Mouse (Mus musculus) intestine, embryonic 15.5 days (tissue): ENCODE results near the gene Dgkz. TPM values are rescaled to one million over a fixed set of nuclear protein-coding genes. Genes with fewer than 3 reads are reported as not detected.
A peak's percentile ranks its signal among the peaks of the same experiment; 100 is the strongest.

ENCODE experiments used
- ATAC-seq: fragments of 200-750 bp; cut with Nextera tagmentation; 2 replicates; pipeline ENCODE4 v1.8.0; 2017; ENCODE audit warnings: moderate TSS enrichment, moderate library complexity
- H3K27ac ChIP-seq: fragments of 300-500 bp; sonication (generic); 2 replicates; pipeline ENCODE4 v1.5.1; 2015; ENCODE audit warnings: mild to moderate bottlenecking, inconsistent platforms
- H3K27me3 ChIP-seq: fragments of 300-500 bp; sonication (generic); replicated peaks from 2 replicates; pipeline ENCODE4 v1.6.1; 2015; ENCODE audit warnings: inconsistent platforms
- H3K36me3 ChIP-seq: fragments of 300-500 bp; sonication (generic); 2 replicates; pipeline ENCODE4 v1.6.1; 2015; ENCODE audit warnings: inconsistent platforms
- H3K4me1 ChIP-seq: fragments of 300-500 bp; sonication (generic); replicated peaks from 2 replicates; pipeline ENCODE4 v1.6.1; 2015; ENCODE audit warnings: inconsistent platforms
- H3K4me2 ChIP-seq: fragments of 300-500 bp; sonication (generic); replicated peaks from 2 replicates; pipeline ENCODE4 v1.6.1; 2015; ENCODE audit warnings: mild to moderate bottlenecking, inconsistent platforms
- H3K4me3 ChIP-seq: fragments of 300-500 bp; sonication (generic); replicated peaks from 2 replicates; pipeline ENCODE4 v1.5.1; 2015; ENCODE audit warnings: inconsistent platforms
- H3K9ac ChIP-seq: fragments of 300-500 bp; sonication (generic); 2 replicates; pipeline ENCODE4 v1.6.1; 2015; ENCODE audit warnings: inconsistent platforms
- H3K9me3 ChIP-seq: fragments of 300-500 bp; sonication (generic); 2 replicates; pipeline ENCODE4 v1.6.1; 2016; ENCODE audit warnings: inconsistent platforms
- WGBS: fragments of 180-500 bp; shearing (Covaris S2); methylation state at CpG from one replicate; pipeline ENCODE4 v1.1.7; 2015; 5-methylcytosine and 5-hydroxymethylcytosine counted together
- polyA plus RNA-seq: library from polyadenylated mRNA; unstranded; fragments of >200 nt; fragmentation: Nextera tagmentation; extraction: Ambion mirVana; gene quantifications from 2 replicates; pipeline ENCODE4 v1.2.1, GENCODE M21; 2015

The Dgkz gene
- polyA plus RNA-seq, result 60.3 and 76.1 TPM in 2 replicates

- peak; percentile 9; the same call in 1 of the 2 replicates for ATAC-seq
- peak within 1 kb of the TSS; percentile 39 for H3K4me3 ChIP-seq
- H3K9ac ChIP-seq, result peak within 1 kb of the TSS; percentile 41
- peaks cover 31% of the 10 kb centered on the region for H3K27me3 ChIP-seq
- H3K27ac ChIP-seq, result no peak within 1 kb of the TSS
- no peaks in the 10 kb centered on the region for H3K36me3 ChIP-seq
- peaks cover 47% of the 10 kb centered on the region for H3K4me1 ChIP-seq
- WGBS, result 3% methylated on average over 79 of the region's 79 CpGs
- H3K4me2 ChIP-seq, result peak within 1 kb of the TSS; percentile 80
- no peaks in the 10 kb centered on the region for H3K9me3 ChIP-seq
Observed at GRCm38 (mm10) chr2:91975581-91976541, at the start of gene Dgkz. Gene Dgkz (minus strand): TSS chr2:91975864.

- no peak overlapping the region for H3K4me2 ChIP-seq
- no peak overlapping the region for H3K27ac ChIP-seq
- ATAC-seq, result no peak
- WGBS, result 89% methylated on average over 2 of the region's 2 CpGs
- H3K36me3 ChIP-seq, result no peaks in the 10 kb centered on the region
- H3K9ac ChIP-seq, result no peak overlapping the region
- no peaks in the 10 kb centered on the region for H3K27me3 ChIP-seq
- H3K9me3 ChIP-seq, result no peaks in the 10 kb centered on the region
- peaks cover 27% of the 10 kb centered on the region for H3K4me1 ChIP-seq
- no peak overlapping the region for H3K4me3 ChIP-seq
Observed at GRCm38 (mm10) chr2:92025202-92025601, 49.5 kb upstream of the Dgkz start.

DNA sequence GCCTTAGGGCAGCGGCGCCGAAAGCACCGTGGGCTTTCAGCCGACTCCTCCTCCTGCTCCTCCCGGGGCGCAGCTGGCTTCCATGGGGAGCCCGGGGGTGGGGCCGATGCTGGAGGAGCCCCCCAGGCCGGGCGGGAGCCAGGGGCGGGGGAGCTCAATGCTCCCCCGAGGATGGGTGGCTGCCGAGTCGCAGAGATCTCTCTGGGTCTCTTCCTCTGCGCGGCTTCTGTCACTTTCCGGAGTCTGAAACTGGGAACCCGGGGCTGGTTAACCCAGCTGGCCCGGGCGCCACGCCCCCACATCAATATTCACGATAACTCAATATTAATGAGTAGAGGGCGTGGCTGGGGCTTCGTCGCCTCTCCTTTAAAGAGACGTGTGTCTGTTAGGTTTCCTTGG is 48.6 kb upstream of the Dgkz start, which contains the start of gene Creb3l1:
TSS of gene Creb3l1 (minus strand) at position 229 of the 399 bp plus-strand sequence.
- under 1% methylated on average over 18 of the region's 27 CpGs for WGBS
- Histone ChIP-seq H3K36me3 (no peaks in the 10 kb centered on the region), H3K9me3 (no peaks in the 10 kb centered on the region), H3K4me1 (peaks cover 33% of the 10 kb centered on the region), H3K9ac (peak within 1 kb of the TSS; percentile 72), H3K27me3 (no peaks in the 10 kb centered on the region), H3K4me2 (peak within 1 kb of the TSS; percentile 95), H3K4me3 (peak within 1 kb of the TSS; percentile 74), H3K27ac (peak within 1 kb of the TSS; percentile 76)
- ATAC-seq, result peak; percentile 54

- 5% methylated on average over 48 of the region's 56 CpGs for WGBS
- H3K36me3 ChIP-seq, result no peaks in the 10 kb centered on the region
- peak; percentile 42 for ATAC-seq
- H3K9me3 ChIP-seq, result no peaks in the 10 kb centered on the region
- H3K4me3 ChIP-seq, result peak overlapping the region; percentile 74
- H3K27ac ChIP-seq, result peak overlapping the region; percentile 76
- H3K27me3 ChIP-seq, result no peaks in the 10 kb centered on the region
- peak overlapping the region; percentile 72 for H3K9ac ChIP-seq
- H3K4me1 ChIP-seq, result peaks cover 40% of the 10 kb centered on the region
- peak overlapping the region; percentile 95 for H3K4me2 ChIP-seq
Observed at GRCm38 (mm10) chr2:92023362-92024273, 48.0 kb upstream of the Dgkz start.

- Histone ChIP-seq H3K36me3 (no peaks in the 10 kb centered on the region), H3K27ac (peak overlapping the region; percentile 73), H3K4me1 (peaks cover 58% of the 10 kb centered on the region), H3K9ac (no peak overlapping the region), H3K27me3 (no peaks in the 10 kb centered on the region), H3K4me3 (peak overlapping the region; percentile 12; the same call in 1 of the 2 replicates), H3K9me3 (no peaks in the 10 kb centered on the region), H3K4me2 (peak overlapping the region; percentile 49)
- ATAC-seq, result peak; percentile 39
- 20% methylated on average over 4 of the region's 4 CpGs for WGBS
Observed at GRCm38 (mm10) chr2:92020676-92021265, 45.1 kb upstream of the Dgkz start.

GRCm38 (mm10) chr2:92017440-92017839 is 41.8 kb upstream of the Dgkz start:
- no peaks in the 10 kb centered on the region for H3K9me3 ChIP-seq
- ATAC-seq, result no peak
- 69% methylated on average over 1 of the region's 1 CpGs for WGBS
- no peak overlapping the region; the same call in 1 of the 2 replicates for H3K27ac ChIP-seq
- no peak overlapping the region for H3K9ac ChIP-seq
- H3K4me1 ChIP-seq, result peaks cover 63% of the 10 kb centered on the region
- no peaks in the 10 kb centered on the region for H3K27me3 ChIP-seq
- no peak overlapping the region for H3K4me3 ChIP-seq
- H3K4me2 ChIP-seq, result no peak overlapping the region
- H3K36me3 ChIP-seq, result no peaks in the 10 kb centered on the region

- WGBS, result 43% methylated on average over 3 of the region's 3 CpGs
- Histone ChIP-seq H3K4me2 (peak overlapping the region; percentile 22), H3K9me3 (no peaks in the 10 kb centered on the region), H3K36me3 (no peaks in the 10 kb centered on the region), H3K4me3 (no peak overlapping the region), H3K27ac (peak overlapping the region; percentile 51), H3K27me3 (no peaks in the 10 kb centered on the region), H3K9ac (no peak overlapping the region), H3K4me1 (peaks cover 63% of the 10 kb centered on the region)
- ATAC-seq, result peak; percentile 56
Observed at GRCm38 (mm10) chr2:92016981-92017380, 41.3 kb upstream of the Dgkz start.

GRCm38 (mm10) chr2:92014891-92015290 is 39.2 kb upstream of the Dgkz start:
- no peaks in the 10 kb centered on the region for H3K36me3 ChIP-seq
- no peaks in the 10 kb centered on the region for H3K9me3 ChIP-seq
- no peak for ATAC-seq
- no peak overlapping the region for H3K4me2 ChIP-seq
- 80% methylated on average over 5 of the region's 5 CpGs for WGBS
- H3K27ac ChIP-seq, result no peak overlapping the region
- H3K4me3 ChIP-seq, result no peak overlapping the region
- H3K9ac ChIP-seq, result no peak overlapping the region
- peaks cover 48% of the 10 kb centered on the region for H3K4me1 ChIP-seq
- no peaks in the 10 kb centered on the region for H3K27me3 ChIP-seq

GRCm38 (mm10) chr2:92014248-92014647 is 38.6 kb upstream of the Dgkz start:
- 84% methylated on average over 6 of the region's 6 CpGs for WGBS
- ATAC-seq, result no peak
- Histone ChIP-seq H3K4me2 (no peak overlapping the region), H3K27ac (no peak overlapping the region), H3K9me3 (no peaks in the 10 kb centered on the region), H3K4me3 (no peak overlapping the region), H3K36me3 (no peaks in the 10 kb centered on the region), H3K9ac (no peak overlapping the region), H3K4me1 (peaks cover 46% of the 10 kb centered on the region), H3K27me3 (no peaks in the 10 kb centered on the region)

DNA sequence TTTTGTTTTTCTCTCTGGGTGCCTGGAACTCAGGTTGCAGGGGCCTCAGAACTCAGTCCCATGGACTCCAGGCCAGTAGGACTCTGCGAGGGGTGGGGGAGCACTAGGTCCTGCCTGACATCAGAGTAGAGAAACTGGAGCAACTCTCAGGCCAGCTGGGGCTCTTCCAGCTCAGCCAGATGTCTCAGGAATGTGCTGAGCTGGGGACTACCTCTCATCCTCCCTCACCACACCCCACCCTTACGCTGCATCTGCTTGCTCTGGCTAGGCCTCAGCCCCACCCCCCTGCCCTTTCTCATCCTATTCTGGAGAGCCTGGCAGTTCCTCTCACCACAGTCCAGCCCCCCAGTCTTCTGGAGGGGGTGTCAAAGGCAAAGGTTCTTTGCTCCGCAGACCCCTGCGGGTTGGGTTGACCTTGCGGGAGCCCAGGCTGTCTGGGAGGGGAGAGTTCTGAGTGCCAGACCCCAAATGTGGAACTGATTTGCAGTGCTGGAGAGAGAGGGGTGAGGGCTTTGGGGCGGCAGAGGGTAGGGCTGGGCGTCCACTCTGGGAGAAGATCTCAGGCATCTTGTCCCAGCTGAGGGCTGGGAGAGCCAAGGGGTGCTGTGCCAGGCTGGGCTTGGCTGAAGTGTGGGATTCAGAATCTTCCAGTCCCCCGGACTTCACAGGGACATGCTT is 37.2 kb upstream of the Dgkz start:
- Histone ChIP-seq H3K9ac (no peak overlapping the region), H3K36me3 (no peaks in the 10 kb centered on the region), H3K4me3 (no peak overlapping the region), H3K4me1 (peaks cover 42% of the 10 kb centered on the region), H3K9me3 (no peaks in the 10 kb centered on the region), H3K27ac (peak overlapping the region; percentile 67), H3K4me2 (peak overlapping the region; percentile 30), H3K27me3 (no peaks in the 10 kb centered on the region)
- peak; percentile 57 for ATAC-seq
- WGBS, result 26% methylated on average over 8 of the region's 8 CpGs
